Mouse (Mus musculus) ES-E14 (cell line): ENCODE data around the gene Hdac8. TPM values are rescaled to one million over a fixed set of nuclear protein-coding genes. Genes with fewer than 3 reads are reported as not detected.

Experiments used
- DNase-seq: peaks from one replicate; pipeline ENCODE4 v3.0.0-alpha.2; 2013; ENCODE audit warnings: low read depth, low spot score
- H3K27ac ChIP-seq: 2 replicates; pipeline ENCODE4 v1.5.1; 2012; ENCODE audit warnings: low read depth, mild to moderate bottlenecking, low read length, moderate library complexity, mixed read lengths; ENCODE audit not compliant: poor library complexity, insufficient read depth, severe bottlenecking
- H3K36me3 ChIP-seq: 2 replicates; pipeline ENCODE4 v1.6.1; 2012; ENCODE audit warnings: mild to moderate bottlenecking, low read length, moderate library complexity, mixed read lengths; ENCODE audit not compliant: control insufficient read depth, poor library complexity, insufficient read depth, severe bottlenecking
- H3K4me1 ChIP-seq, 2 experiments: fragments of 150-350 bp in 1 of 2; sonication (generic) in 1 of 2; 2 replicates each; pipeline ENCODE4 v1.6.1; 2012; ENCODE audit warnings: low read length in 2 of 2, mild to moderate bottlenecking in 1 of 2, mixed read lengths in 1 of 2; ENCODE audit not compliant: control insufficient read depth in 2 of 2, insufficient read depth in 2 of 2, poor library complexity in 1 of 2
- H3K4me3 ChIP-seq, 2 experiments: fragments of 150-350 bp in 1 of 2; sonication (generic) in 1 of 2; 2 replicates each; pipeline ENCODE4 v1.5.1; 2012; ENCODE audit warnings: low read length in 2 of 2, low read depth in 1 of 2, mild to moderate bottlenecking in 1 of 2, mixed read lengths in 1 of 2; ENCODE audit not compliant: insufficient read depth in 1 of 2, poor library complexity in 1 of 2, severe bottlenecking in 1 of 2
- H3K9ac ChIP-seq: 2 replicates; pipeline ENCODE4 v1.6.1; 2012; ENCODE audit warnings: low read depth, mild to moderate bottlenecking, low read length, mixed read lengths; ENCODE audit not compliant: poor library complexity, insufficient read depth, severe bottlenecking
- H3K9me3 ChIP-seq: fragments of 150-350 bp; sonication (generic); 2 replicates; pipeline ENCODE4 v1.6.1; 2012; ENCODE audit warnings: low read depth, mild to moderate bottlenecking, low read length; ENCODE audit not compliant: control insufficient read depth, insufficient read depth
- CHD2 ChIP-seq: IDR thresholded peaks from 2 replicates; pipeline ENCODE4 v1.6.1; 2014; ENCODE audit warnings: mild to moderate bottlenecking, low read depth, low read length, inconsistent platforms
- HCFC1 ChIP-seq: IDR thresholded peaks from 2 replicates; pipeline ENCODE4 v1.6.1; 2012; ENCODE audit warnings: low read length, inconsistent platforms, borderline replicate concordance; ENCODE audit not compliant: insufficient read depth
- MAFK ChIP-seq: IDR thresholded peaks from 2 replicates; pipeline ENCODE4 v1.6.1; 2014; ENCODE audit warnings: mild to moderate bottlenecking, low read depth, low read length, inconsistent platforms; ENCODE audit not compliant: insufficient read depth
- ZC3H11A ChIP-seq: IDR thresholded peaks from 2 replicates; pipeline ENCODE4 v1.6.1; 2012; ENCODE audit warnings: low read depth, mild to moderate bottlenecking, inconsistent platforms, low read length, borderline replicate concordance
- ZNF384 ChIP-seq: IDR thresholded peaks from 2 replicates; pipeline ENCODE4 v1.6.1; 2012; ENCODE audit warnings: low read depth, low read length, inconsistent platforms
- in situ Hi-C, 2 experiments: fragments of 600-800 bp; cut with MboI; formaldehyde crosslinking; loops; one replicate each; pipeline ENCODE4 v1.15.1; 2025; ENCODE audit warnings: low sequenced_read_pairs in 2 of 2, inconsistent platforms in 1 of 2; ENCODE audit not compliant: unreplicated experiment in 2 of 2
- total RNA-seq: library from RNA; depleted of rRNA; stranded (reverse); fragments of 300-350 nt; gene quantifications from 2 replicates; pipeline ENCODE4 v1.2.3, GENCODE M21; 2012

The Hdac8 gene
- total RNA-seq, 1 experiment = 4.0 TPM

- H3K27ac ChIP-seq = no peak overlapping the region
- in situ Hi-C loops = no loop called here
These were observed 120.4 kb downstream of the Hdac8 start for GRCm38 (mm10) chrX:102384765-102385164.

GRCm38 (mm10) chrX:102383151-102383550 lies 122.0 kb downstream of the Hdac8 start:
- Histone ChIP-seq H3K27ac (no peak overlapping the region), H3K4me3 (no peak overlapping the region), H3K9ac (no peak overlapping the region), H3K36me3 (no peaks in the 10 kb centered on the region), H3K4me1 (no peaks in the 10 kb centered on the region), H3K9me3 (no peaks in the 10 kb centered on the region)
- in situ Hi-C loops = no loop called here
- TF ChIP-seq ZC3H11A (no peak), MAFK (no peak), ZNF384 (no peak), CHD2 (no peak), HCFC1 (no peak)
- no peak for DNase-seq

More at GRCm38 (mm10) chrX:102384765-102385164, 120.4 kb downstream of the Hdac8 start:
- Histone ChIP-seq H3K4me3 (no peak overlapping the region), H3K36me3 (no peaks in the 10 kb centered on the region), H3K9me3 (no peaks in the 10 kb centered on the region), H3K9ac (no peak overlapping the region), H3K4me1 (no peaks in the 10 kb centered on the region)
- no peak for DNase-seq
- no peak for TF ChIP-seq ZNF384
- no peak for TF ChIP-seq ZC3H11A
- TF ChIP-seq MAFK = no peak
- no peak for TF ChIP-seq HCFC1
- TF ChIP-seq CHD2 = no peak

- H3K4me3 ChIP-seq = no peak overlapping the region
- no peak for TF ChIP-seq MAFK
- no peak for TF ChIP-seq ZC3H11A
- TF ChIP-seq HCFC1 = no peak
- TF ChIP-seq CHD2 = no peak
- no peak for TF ChIP-seq ZNF384
- no peaks in the 10 kb centered on the region for H3K4me1 ChIP-seq
- H3K36me3 ChIP-seq = no peaks in the 10 kb centered on the region
- no peaks in the 10 kb centered on the region for H3K9me3 ChIP-seq
- no peak overlapping the region for H3K9ac ChIP-seq
- in situ Hi-C loops = no loop called here
- no peak for DNase-seq
- H3K27ac ChIP-seq = no peak overlapping the region
These were observed 138.6 kb downstream of the Hdac8 start for GRCm38 (mm10) chrX:102366510-102366909.

- H3K9ac ChIP-seq = no peak overlapping the region
- H3K4me3 ChIP-seq = no peak overlapping the region
- TF ChIP-seq ZC3H11A (no peak), MAFK (no peak), HCFC1 (no peak)
- H3K9me3 ChIP-seq = no peaks in the 10 kb centered on the region
- in situ Hi-C loops = no loop called here
- H3K27ac ChIP-seq = no peak overlapping the region
- no peaks in the 10 kb centered on the region for H3K36me3 ChIP-seq
- H3K4me1 ChIP-seq = no peaks in the 10 kb centered on the region
- no peak for DNase-seq
These were observed 142.9 kb downstream of the Hdac8 start for GRCm38 (mm10) chrX:102362244-102362643.

- no peaks in the 10 kb centered on the region for H3K9me3 ChIP-seq
- H3K27ac ChIP-seq = no peak overlapping the region
- no peak for DNase-seq
- no peak overlapping the region for H3K4me3 ChIP-seq
- in situ Hi-C loops = no loop called here
- TF ChIP-seq CHD2 (no peak), MAFK (no peak), ZNF384 (no peak), HCFC1 (no peak), ZC3H11A (no peak)
- no peak overlapping the region for H3K9ac ChIP-seq
- H3K4me1 ChIP-seq = no peaks in the 10 kb centered on the region
- H3K36me3 ChIP-seq = no peaks in the 10 kb centered on the region
These were observed 151.7 kb downstream of the Hdac8 start for GRCm38 (mm10) chrX:102353412-102353811.
